Mouse (Mus musculus): ENCODE measurements around the gene Prkar2b. TPM values are rescaled to one million over a fixed set of nuclear protein-coding genes. Genes with fewer than 3 reads are reported as not detected.

The Prkar2b gene
- polyA plus RNA-seq, 1 experiment from 2014 or later = 50.1 TPM

DNA sequence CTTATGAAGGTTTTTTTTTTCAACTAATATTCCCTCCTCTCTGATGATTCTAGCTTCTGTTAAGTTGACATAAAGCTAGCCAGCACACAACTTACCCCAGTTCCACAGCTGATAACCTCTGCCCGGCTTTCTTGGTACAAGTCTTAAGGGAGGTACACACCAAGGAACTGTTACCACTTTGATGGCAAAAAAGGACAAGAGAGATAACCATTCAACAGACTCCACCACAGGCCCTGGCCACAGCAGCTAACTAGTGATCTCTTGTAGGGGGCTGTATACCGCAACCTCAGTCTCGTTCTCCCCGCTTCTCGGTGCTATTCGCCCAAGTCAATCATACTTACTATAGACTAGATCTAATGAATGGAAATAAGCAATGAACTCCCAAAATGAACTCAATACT is 16.3 kb upstream of the Prkar2b start:
- Histone ChIP-seq H3K4me2 (ENCODE audit: low read depth, low read length, severe bottlenecking) (no peak overlapping the region), H3K27ac (ENCODE audit: low read depth, low read length) (no peak overlapping the region), H3K4me1 (replicated peaks; ENCODE audit: control insufficient read depth, insufficient read depth, low read length) (no peaks in the 10 kb centered on the region), H3K9ac (ENCODE audit: low read length) (no peak overlapping the region), H3K4me3 (ENCODE audit: low read depth, low read length) (no peak overlapping the region), H3K36me3 (ENCODE audit: control insufficient read depth, insufficient read depth, low read length) (no peaks in the 10 kb centered on the region), H3K27me3 (ENCODE audit: control insufficient read depth, insufficient read depth, low read length) (no peaks in the 10 kb centered on the region), H3K9me3 (ENCODE audit: control insufficient read depth, low read length) (no peaks in the 10 kb centered on the region)
- WGBS = 93% methylated on average over 6 of the region's 6 CpGs
- no peak for ATAC-seq (replicated peaks; ENCODE audit: low FRiP score)
- no peak for DNase-seq (ENCODE audit: low spot score)

DNA sequence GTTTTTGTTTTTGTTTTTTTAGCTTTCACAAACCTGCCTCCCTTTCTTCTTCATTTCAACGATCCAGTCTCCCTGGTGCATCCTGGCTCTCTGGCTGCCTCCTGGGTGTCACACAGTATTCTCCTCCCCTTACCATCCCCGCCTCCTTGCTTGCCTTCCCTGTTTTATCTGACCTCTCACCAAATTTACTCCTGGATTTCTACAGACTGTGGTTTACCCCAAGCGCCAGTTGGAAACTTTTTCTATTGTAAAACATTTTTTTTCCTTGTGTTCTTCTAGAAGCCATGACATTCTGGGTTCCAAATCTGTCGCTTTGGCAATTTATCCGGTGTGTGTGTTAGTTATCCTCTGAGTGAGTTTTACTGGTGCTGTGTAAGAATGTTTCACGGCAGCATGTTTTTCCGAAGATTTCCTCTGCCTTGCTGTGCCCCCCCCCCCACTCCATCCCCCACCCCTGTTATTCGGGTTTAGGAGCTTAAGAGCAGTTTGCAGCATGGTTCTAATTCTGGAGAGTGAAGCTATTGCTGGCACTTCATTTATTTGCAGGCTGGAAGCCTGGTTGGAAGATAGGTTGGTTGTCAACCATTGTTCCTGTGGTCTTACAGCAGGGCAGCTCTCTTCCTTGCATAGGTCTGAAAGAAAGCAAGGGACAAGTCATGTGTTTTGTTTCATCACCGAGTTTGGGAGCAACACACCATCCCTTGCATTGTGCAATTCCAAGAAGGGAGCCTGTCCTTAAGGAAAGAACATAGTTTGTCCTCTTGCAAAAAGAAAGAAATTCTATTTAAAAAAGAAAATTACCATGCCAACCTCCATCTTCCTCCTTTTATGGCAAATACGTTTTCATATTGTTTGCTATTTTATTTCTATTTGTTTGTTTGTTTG is 15.0 kb upstream of the Prkar2b start:
- Histone ChIP-seq H3K4me3 (ENCODE audit: low read depth, low read length) (no peak overlapping the region), H3K27me3 (ENCODE audit: control insufficient read depth, insufficient read depth, low read length) (no peaks in the 10 kb centered on the region), H3K36me3 (ENCODE audit: control insufficient read depth, insufficient read depth, low read length) (no peaks in the 10 kb centered on the region), H3K4me2 (ENCODE audit: low read depth, low read length, severe bottlenecking) (no peak overlapping the region), H3K9ac (ENCODE audit: low read length) (no peak overlapping the region), H3K9me3 (ENCODE audit: control insufficient read depth, low read length) (no peaks in the 10 kb centered on the region), H3K27ac (ENCODE audit: low read depth, low read length) (no peak overlapping the region), H3K4me1 (replicated peaks; ENCODE audit: control insufficient read depth, insufficient read depth, low read length) (no peaks in the 10 kb centered on the region)
- WGBS = 84% methylated on average over 10 of the region's 10 CpGs
- no peak for DNase-seq (ENCODE audit: low spot score)
- no peak for ATAC-seq (replicated peaks; ENCODE audit: low FRiP score)

DNA sequence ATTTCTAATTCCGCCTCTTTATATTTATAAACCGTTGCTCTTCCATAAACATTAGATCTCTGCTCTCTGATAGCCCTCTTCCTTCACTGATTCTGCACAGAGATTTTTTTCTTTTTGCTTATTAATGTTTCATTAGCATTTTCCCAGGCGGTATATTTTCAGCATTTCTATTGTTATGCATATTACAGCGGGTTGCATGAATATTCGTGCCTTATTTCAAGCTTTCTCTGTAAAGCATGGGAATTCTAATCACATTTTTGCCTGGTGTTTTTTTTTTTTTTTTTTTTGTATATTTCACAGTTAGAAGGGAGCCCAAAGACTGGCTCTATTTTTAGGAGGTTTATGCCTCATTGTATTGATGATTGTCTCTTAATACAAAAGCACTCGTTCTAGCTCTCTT is 13.2 kb upstream of the Prkar2b start:
- no peaks in the 10 kb centered on the region for H3K27me3 ChIP-seq (ENCODE audit: control insufficient read depth, insufficient read depth, low read length)
- H3K9me3 ChIP-seq (ENCODE audit: control insufficient read depth, low read length) = no peaks in the 10 kb centered on the region
- no peaks in the 10 kb centered on the region for H3K36me3 ChIP-seq (ENCODE audit: control insufficient read depth, insufficient read depth, low read length)
- no peaks in the 10 kb centered on the region for H3K4me1 ChIP-seq (replicated peaks; ENCODE audit: control insufficient read depth, insufficient read depth, low read length)
- H3K4me3 ChIP-seq (ENCODE audit: low read depth, low read length) = no peak overlapping the region
- H3K9ac ChIP-seq (ENCODE audit: low read length) = no peak overlapping the region
- 57% methylated on average over 6 of the region's 6 CpGs for WGBS
- H3K27ac ChIP-seq (ENCODE audit: low read depth, low read length) = no peak overlapping the region
- DNase-seq (ENCODE audit: low spot score) (no peak), ATAC-seq (replicated peaks; ENCODE audit: low FRiP score) (no peak)
- H3K4me2 ChIP-seq (ENCODE audit: low read depth, low read length, severe bottlenecking) = no peak overlapping the region

DNA sequence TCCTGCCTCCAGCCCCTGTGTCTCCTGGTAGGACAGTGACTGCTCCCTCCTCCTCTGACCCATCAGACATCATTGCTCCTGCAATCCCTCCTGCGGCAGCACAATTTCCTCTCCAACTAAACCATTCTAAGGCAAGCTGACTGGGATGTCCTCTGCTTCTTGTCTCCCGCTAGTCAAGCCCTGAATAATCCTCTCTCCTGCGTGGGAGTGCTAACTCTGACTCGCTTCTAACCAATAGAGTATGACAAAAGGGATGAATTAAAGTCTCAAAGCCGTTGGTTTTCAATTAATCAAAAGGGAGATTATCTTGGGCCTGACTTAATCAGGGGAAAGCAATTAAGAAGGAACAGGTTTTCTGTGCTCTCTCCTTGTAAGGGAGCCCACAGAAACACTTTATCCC is 4.9 kb upstream of the Prkar2b start:
- no peak overlapping the region for H3K27ac ChIP-seq (ENCODE audit: low read depth, low read length)
- H3K36me3 ChIP-seq (ENCODE audit: control insufficient read depth, insufficient read depth, low read length) = no peaks in the 10 kb centered on the region
- H3K9ac ChIP-seq (ENCODE audit: low read length) = no peak overlapping the region
- no peak overlapping the region for H3K4me2 ChIP-seq (ENCODE audit: low read depth, low read length, severe bottlenecking)
- ATAC-seq (replicated peaks; ENCODE audit: low FRiP score) (no peak), DNase-seq (ENCODE audit: low spot score) (no peak)
- no peaks in the 10 kb centered on the region; the same call in 1 of the 2 replicates for H3K27me3 ChIP-seq (ENCODE audit: control insufficient read depth, insufficient read depth, low read length)
- H3K4me3 ChIP-seq (ENCODE audit: low read depth, low read length) = no peak overlapping the region
- no peaks in the 10 kb centered on the region for H3K9me3 ChIP-seq (ENCODE audit: control insufficient read depth, low read length)
- peaks cover 4% of the 10 kb centered on the region; the same call in 1 of the 2 replicates for H3K4me1 ChIP-seq (replicated peaks; ENCODE audit: control insufficient read depth, insufficient read depth, low read length)
- WGBS = 8% methylated on average over 5 of the region's 5 CpGs

DNA sequence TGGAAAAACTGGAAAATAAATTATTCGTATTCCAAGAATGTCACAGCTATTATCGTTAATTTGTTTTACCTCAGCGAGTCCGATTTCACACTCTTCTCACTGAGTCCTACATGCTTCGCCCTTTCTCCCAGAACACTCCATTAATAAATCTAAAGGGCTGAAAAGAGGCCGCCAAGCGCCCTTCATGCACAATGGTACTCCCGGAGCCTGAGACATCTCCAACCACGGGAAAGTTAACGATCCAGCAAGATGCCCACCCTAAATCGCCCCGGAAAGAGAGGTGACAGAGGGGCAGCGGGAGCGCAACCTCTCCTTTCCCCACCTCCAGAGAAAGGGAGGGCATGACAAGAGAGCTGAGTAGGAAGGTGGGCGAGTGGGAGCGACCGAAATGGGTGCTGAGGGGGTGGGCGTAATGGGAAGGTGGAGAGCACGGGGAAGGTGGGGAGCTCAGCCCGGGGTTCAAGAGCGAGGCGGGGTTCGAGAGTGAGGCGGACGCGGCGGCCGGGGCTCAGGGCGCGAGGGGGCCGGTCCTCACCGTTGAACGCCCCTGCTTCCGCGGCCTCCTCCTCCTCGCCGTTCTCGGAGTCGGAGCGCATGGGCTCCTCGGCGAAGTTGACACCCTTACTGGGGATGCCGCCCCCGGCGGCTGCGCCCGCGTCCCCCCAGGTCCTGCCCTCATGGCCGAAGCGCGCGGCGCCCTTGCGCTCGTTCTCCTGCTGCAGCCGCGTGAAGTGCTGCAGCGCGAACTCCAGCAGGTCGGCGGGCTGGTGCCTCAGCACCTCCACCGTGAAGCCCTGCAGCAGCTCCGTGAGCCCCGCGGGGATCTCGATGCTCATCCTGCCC is 628 bp downstream of the Prkar2b start:
- no peak for DNase-seq (ENCODE audit: low spot score)
- under 1% methylated on average over 48 of the region's 66 CpGs for WGBS
- Histone ChIP-seq H3K27me3 (ENCODE audit: control insufficient read depth, insufficient read depth, low read length) (no peaks in the 10 kb centered on the region; the same call in 1 of the 2 replicates), H3K9me3 (ENCODE audit: control insufficient read depth, low read length) (no peaks in the 10 kb centered on the region), H3K27ac (ENCODE audit: low read depth, low read length) (peak overlapping the region; percentile 91), H3K4me3 (ENCODE audit: low read depth, low read length) (peak overlapping the region; percentile 74), H3K36me3 (ENCODE audit: control insufficient read depth, insufficient read depth, low read length) (no peaks in the 10 kb centered on the region), H3K4me1 (replicated peaks; ENCODE audit: control insufficient read depth, insufficient read depth, low read length) (peaks cover 6% of the 10 kb centered on the region; the same call in 1 of the 2 replicates), H3K9ac (ENCODE audit: low read length) (peak overlapping the region; percentile 92), H3K4me2 (ENCODE audit: low read depth, low read length, severe bottlenecking) (peak overlapping the region; percentile 74)
- ATAC-seq (replicated peaks; ENCODE audit: low FRiP score) = peak; percentile 79

DNA sequence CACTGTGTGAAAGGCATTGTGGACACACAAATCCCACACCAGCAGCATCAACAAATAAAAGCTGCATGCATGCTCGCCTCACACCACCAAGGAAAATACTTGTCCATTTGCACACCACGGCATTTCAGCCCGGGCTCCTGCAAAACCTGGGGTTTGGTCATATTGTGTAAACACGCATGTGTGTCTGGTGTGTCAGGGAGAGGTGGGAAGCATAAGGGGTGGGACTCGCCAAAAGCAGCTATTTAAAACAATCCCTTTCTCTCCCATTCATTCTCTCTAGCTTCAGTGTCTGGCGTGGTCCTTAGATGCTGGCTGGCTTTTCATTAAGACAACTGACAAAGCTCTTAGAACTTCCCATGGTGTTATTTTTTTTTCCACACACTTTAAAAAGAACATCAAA is 1.4 kb downstream of the Prkar2b start:
- Histone ChIP-seq H3K4me2 (ENCODE audit: low read depth, low read length, severe bottlenecking) (peak overlapping the region; percentile 74), H3K4me1 (replicated peaks; ENCODE audit: control insufficient read depth, insufficient read depth, low read length) (peaks cover 6% of the 10 kb centered on the region; the same call in 1 of the 2 replicates), H3K9ac (ENCODE audit: low read length) (peak overlapping the region; percentile 51), H3K36me3 (ENCODE audit: control insufficient read depth, insufficient read depth, low read length) (no peaks in the 10 kb centered on the region), H3K27me3 (ENCODE audit: control insufficient read depth, insufficient read depth, low read length) (no peaks in the 10 kb centered on the region; the same call in 1 of the 2 replicates), H3K4me3 (ENCODE audit: low read depth, low read length) (peak overlapping the region; percentile 74), H3K27ac (ENCODE audit: low read depth, low read length) (no peak overlapping the region), H3K9me3 (ENCODE audit: control insufficient read depth, low read length) (no peaks in the 10 kb centered on the region)
- no peak for ATAC-seq (replicated peaks; ENCODE audit: low FRiP score)
- 3% methylated on average over 6 of the region's 6 CpGs for WGBS
- DNase-seq (ENCODE audit: low spot score) = peak; percentile 53

DNA sequence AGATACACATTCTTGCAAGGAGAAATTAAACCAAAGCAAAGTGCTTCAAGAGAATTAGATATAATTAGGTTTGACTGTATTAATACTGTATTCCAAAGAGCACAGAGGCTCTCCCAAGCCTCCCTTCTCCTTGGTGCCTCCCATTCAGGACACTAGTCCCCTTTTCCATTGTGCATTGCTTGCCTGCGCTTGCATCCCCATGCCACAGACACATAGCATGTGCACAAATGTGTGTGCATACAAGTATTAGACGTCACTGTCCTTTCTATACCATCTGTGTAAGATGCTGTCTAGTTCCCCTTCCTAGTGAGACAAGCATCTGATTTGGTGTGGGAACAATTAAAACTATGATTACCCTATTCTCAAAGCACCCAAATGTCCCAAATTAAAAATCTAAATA is 2.0 kb downstream of the Prkar2b start:
- WGBS = 48% methylated on average over 2 of the region's 2 CpGs
- H3K4me1 ChIP-seq (replicated peaks; ENCODE audit: control insufficient read depth, insufficient read depth, low read length) = peaks cover 6% of the 10 kb centered on the region; the same call in 1 of the 2 replicates
- ATAC-seq (replicated peaks; ENCODE audit: low FRiP score) = no peak
- DNase-seq (ENCODE audit: low spot score) = no peak
- peak overlapping the region; percentile 74 for H3K4me3 ChIP-seq (ENCODE audit: low read depth, low read length)
- no peaks in the 10 kb centered on the region for H3K9me3 ChIP-seq (ENCODE audit: control insufficient read depth, low read length)
- peak overlapping the region; percentile 74; the same call in 1 of the 2 replicates for H3K4me2 ChIP-seq (ENCODE audit: low read depth, low read length, severe bottlenecking)
- H3K9ac ChIP-seq (ENCODE audit: low read length) = no peak overlapping the region; the same call in 1 of the 2 replicates
- H3K27me3 ChIP-seq (ENCODE audit: control insufficient read depth, insufficient read depth, low read length) = no peaks in the 10 kb centered on the region; the same call in 1 of the 2 replicates
- no peaks in the 10 kb centered on the region for H3K36me3 ChIP-seq (ENCODE audit: control insufficient read depth, insufficient read depth, low read length)
- H3K27ac ChIP-seq (ENCODE audit: low read depth, low read length) = no peak overlapping the region

DNA sequence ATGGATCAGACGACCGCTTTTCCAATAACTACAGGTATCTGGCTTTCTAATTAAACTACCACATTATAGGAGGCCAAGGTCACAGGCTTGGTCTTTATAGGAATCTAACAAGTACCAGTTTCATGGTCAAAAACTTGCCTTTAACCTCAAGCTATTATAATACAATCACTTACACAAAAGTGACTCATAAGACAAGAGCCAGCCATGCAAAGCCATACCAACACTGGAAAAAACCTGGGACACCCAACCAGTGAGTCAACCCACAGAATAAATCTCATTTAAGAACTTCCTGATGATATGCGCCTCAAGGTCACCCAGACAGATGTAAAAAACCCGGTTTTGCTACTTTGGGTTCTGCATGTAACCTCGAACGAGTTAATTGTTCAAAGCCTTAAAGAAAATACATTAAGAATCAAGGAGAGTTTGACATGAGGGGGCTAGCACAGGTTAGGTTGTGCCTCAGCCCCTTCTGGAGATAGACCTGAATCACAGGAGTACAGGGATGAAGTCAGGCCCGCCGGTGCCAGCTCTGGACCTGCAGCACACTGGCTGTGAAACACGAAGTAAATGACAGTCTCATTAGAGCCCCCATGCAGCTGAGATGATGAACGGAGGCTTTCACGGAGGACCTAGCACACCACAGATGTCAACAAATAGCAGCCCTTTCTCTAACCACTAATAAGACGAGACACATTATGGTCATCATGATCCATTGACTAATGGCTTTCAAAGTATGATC is 3.5 kb downstream of the Prkar2b start:
- H3K36me3 ChIP-seq (ENCODE audit: control insufficient read depth, insufficient read depth, low read length) = no peaks in the 10 kb centered on the region
- DNase-seq (ENCODE audit: low spot score) (no peak), ATAC-seq (replicated peaks; ENCODE audit: low FRiP score) (no peak)
- H3K9ac ChIP-seq (ENCODE audit: low read length) = no peak overlapping the region
- no peak overlapping the region for H3K27ac ChIP-seq (ENCODE audit: low read depth, low read length)
- no peaks in the 10 kb centered on the region for H3K9me3 ChIP-seq (ENCODE audit: control insufficient read depth, low read length)
- H3K27me3 ChIP-seq (ENCODE audit: control insufficient read depth, insufficient read depth, low read length) = no peaks in the 10 kb centered on the region
- no peak overlapping the region for H3K4me2 ChIP-seq (ENCODE audit: low read depth, low read length, severe bottlenecking)
- H3K4me3 ChIP-seq (ENCODE audit: low read depth, low read length) = no peak overlapping the region
- H3K4me1 ChIP-seq (replicated peaks; ENCODE audit: control insufficient read depth, insufficient read depth, low read length) = peaks cover 9% of the 10 kb centered on the region; the same call in 1 of the 2 replicates
- WGBS = 85% methylated on average over 12 of the region's 12 CpGs

All from forebrain, embryonic 11.5 days (tissue).